Mouse (Mus musculus): Measurements from ENCODE around the gene Tfeb. TPM values are rescaled to one million over a fixed set of nuclear protein-coding genes. Genes with fewer than 3 reads are reported as not detected.
A peak's percentile ranks its signal among the peaks of the same experiment; 100 is the strongest.

The Tfeb gene
- polyA plus RNA-seq, 1 experiment from 2014 or later: 8.6 TPM

GRCm38 (mm10) chr17:47767456-47768141 is 30.8 kb downstream of the Tfeb start:
- Histone ChIP-seq H3K9ac (ENCODE audit: low read depth, low read length) (no peak overlapping the region), H3K36me3 (ENCODE audit: control insufficient read depth, insufficient read depth, low read length) (no peaks in the 10 kb centered on the region), H3K27me3 (replicated peaks; ENCODE audit: control insufficient read depth, insufficient read depth, low read length) (no peaks in the 10 kb centered on the region), H3K4me1 (ENCODE audit: control insufficient read depth, insufficient read depth, low read length) (peaks cover 12% of the 10 kb centered on the region; the same call in 1 of the 2 replicates), H3K27ac (replicated peaks; ENCODE audit: low read depth, low read length) (no peak overlapping the region), H3K9me3 (ENCODE audit: control insufficient read depth, low read length) (no peaks in the 10 kb centered on the region), H3K4me2 (ENCODE audit: low read depth, low read length) (no peak overlapping the region), H3K4me3 (ENCODE audit: low read depth, low read length) (no peak overlapping the region)
- DNase-seq (ENCODE audit: low spot score): no peak
- no peak for ATAC-seq (ENCODE audit: low read depth)
- whole genome bisulfite sequencing: 64% methylated on average over 8 of the region's 17 CpGs

GRCm38 (mm10) chr17:47768707-47769276 is 32.0 kb downstream of the Tfeb start:
- Histone ChIP-seq H3K4me1 (ENCODE audit: control insufficient read depth, insufficient read depth, low read length) (peaks cover under 1% of the 10 kb centered on the region; the same call in 1 of the 2 replicates), H3K27me3 (replicated peaks; ENCODE audit: control insufficient read depth, insufficient read depth, low read length) (no peaks in the 10 kb centered on the region), H3K27ac (replicated peaks; ENCODE audit: low read depth, low read length) (no peak overlapping the region), H3K9me3 (ENCODE audit: control insufficient read depth, low read length) (no peaks in the 10 kb centered on the region), H3K4me3 (ENCODE audit: low read depth, low read length) (no peak overlapping the region), H3K9ac (ENCODE audit: low read depth, low read length) (no peak overlapping the region), H3K4me2 (ENCODE audit: low read depth, low read length) (no peak overlapping the region), H3K36me3 (ENCODE audit: control insufficient read depth, insufficient read depth, low read length) (no peaks in the 10 kb centered on the region)
- ATAC-seq (ENCODE audit: low read depth) (no peak), DNase-seq (ENCODE audit: low spot score) (no peak)
- WGBS: 50% methylated on average over 7 of the region's 12 CpGs

DNA sequence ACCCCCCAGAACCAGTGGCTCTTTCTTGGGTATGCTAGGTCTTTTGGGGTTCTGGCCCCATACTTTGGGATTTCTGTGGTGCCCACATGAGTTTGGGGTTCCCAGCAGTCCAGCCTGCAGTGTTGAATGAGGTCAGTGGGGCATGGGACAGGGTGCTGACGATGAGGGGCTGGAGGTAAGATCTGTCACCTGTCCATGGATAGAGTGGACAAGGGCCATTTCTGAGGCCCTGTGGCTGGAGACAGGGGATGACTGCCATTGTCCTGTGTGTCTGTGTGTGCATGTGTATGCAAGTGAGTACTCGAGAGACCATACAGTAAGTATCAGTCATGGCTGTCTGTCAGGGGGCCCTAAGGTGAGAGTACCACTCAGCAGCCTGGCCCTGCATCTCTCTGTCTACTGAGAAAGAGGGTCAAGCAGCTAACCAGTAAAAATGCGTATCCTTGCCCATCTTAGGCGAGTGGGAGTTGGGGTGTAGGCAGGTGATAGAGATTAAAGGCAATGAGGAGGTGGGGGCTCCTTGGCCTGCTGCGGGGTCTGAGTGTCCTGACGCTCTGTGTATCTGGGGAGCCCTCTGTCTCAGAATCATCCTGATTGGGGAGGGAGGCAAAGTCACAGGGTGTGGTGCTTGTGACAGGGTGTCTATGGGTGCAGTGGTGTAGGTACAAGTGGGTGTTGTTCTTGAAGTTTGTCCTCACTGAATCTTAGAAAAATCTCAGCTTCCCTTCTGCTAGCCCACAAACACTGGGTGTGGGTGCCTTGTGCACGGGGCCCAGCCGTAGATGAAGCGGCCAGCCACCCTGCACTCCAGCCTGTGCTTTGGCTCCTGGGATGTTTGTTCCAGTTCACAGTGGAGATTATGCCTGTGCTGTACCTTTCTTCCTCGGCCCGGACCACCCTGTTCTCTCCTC is 32.8 kb downstream of the Tfeb start:
- 78% methylated on average over 11 of the region's 11 CpGs for WGBS
- Histone ChIP-seq H3K27ac (replicated peaks; ENCODE audit: low read depth, low read length) (no peak overlapping the region), H3K27me3 (replicated peaks; ENCODE audit: control insufficient read depth, insufficient read depth, low read length) (no peaks in the 10 kb centered on the region), H3K4me2 (ENCODE audit: low read depth, low read length) (no peak overlapping the region), H3K4me3 (ENCODE audit: low read depth, low read length) (no peak overlapping the region), H3K9me3 (ENCODE audit: control insufficient read depth, low read length) (no peaks in the 10 kb centered on the region), H3K4me1 (ENCODE audit: control insufficient read depth, insufficient read depth, low read length) (no peaks in the 10 kb centered on the region), H3K9ac (ENCODE audit: low read depth, low read length) (no peak overlapping the region), H3K36me3 (ENCODE audit: control insufficient read depth, insufficient read depth, low read length) (no peaks in the 10 kb centered on the region)
- DNase-seq (ENCODE audit: low spot score) (no peak), ATAC-seq (ENCODE audit: low read depth) (no peak)

DNA sequence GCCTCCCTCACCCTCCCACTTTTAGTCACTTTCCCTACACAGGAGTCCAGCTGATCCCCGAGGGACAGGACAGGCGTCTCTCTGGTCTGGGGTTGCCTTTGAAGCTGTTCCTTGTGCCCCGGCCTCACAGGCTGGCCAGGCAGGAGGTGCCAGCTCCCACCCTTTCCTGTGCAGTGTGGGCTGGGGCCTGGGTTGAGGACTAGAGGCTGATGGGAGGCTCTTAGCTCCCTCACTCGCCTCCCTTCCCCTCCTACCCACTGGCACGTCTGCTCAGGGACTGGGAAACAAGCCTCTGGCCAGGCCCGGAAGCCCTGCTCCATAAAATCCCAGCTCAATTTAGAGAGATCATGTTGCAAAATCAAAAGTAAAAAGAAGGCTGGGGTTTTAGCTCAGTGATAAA is 36.8 kb downstream of the Tfeb start:
- Histone ChIP-seq H3K9me3 (ENCODE audit: control insufficient read depth, low read length) (no peaks in the 10 kb centered on the region), H3K36me3 (ENCODE audit: control insufficient read depth, insufficient read depth, low read length) (no peaks in the 10 kb centered on the region), H3K27ac (replicated peaks; ENCODE audit: low read depth, low read length) (no peak overlapping the region), H3K9ac (ENCODE audit: low read depth, low read length) (no peak overlapping the region), H3K4me3 (ENCODE audit: low read depth, low read length) (no peak overlapping the region), H3K4me2 (ENCODE audit: low read depth, low read length) (no peak overlapping the region), H3K4me1 (ENCODE audit: control insufficient read depth, insufficient read depth, low read length) (no peaks in the 10 kb centered on the region), H3K27me3 (replicated peaks; ENCODE audit: control insufficient read depth, insufficient read depth, low read length) (no peaks in the 10 kb centered on the region)
- ATAC-seq (ENCODE audit: low read depth) (no peak), DNase-seq (ENCODE audit: low spot score) (no peak)
- 39% methylated on average over 6 of the region's 6 CpGs for WGBS

- no peak for DNase-seq (ENCODE audit: low spot score)
- Histone ChIP-seq H3K4me3 (ENCODE audit: low read depth, low read length) (no peak overlapping the region), H3K27ac (replicated peaks; ENCODE audit: low read depth, low read length) (0 out of 2 replicates have a peak overlapping the region, but pooled peaks have one; percentile 2), H3K9me3 (ENCODE audit: control insufficient read depth, low read length) (no peaks in the 10 kb centered on the region), H3K9ac (ENCODE audit: low read depth, low read length) (no peak overlapping the region), H3K4me1 (ENCODE audit: control insufficient read depth, insufficient read depth, low read length) (no peaks in the 10 kb centered on the region), H3K27me3 (replicated peaks; ENCODE audit: control insufficient read depth, insufficient read depth, low read length) (no peaks in the 10 kb centered on the region), H3K36me3 (ENCODE audit: control insufficient read depth, insufficient read depth, low read length) (no peaks in the 10 kb centered on the region), H3K4me2 (ENCODE audit: low read depth, low read length) (no peak overlapping the region)
- no peak for ATAC-seq (ENCODE audit: low read depth)
- 63% methylated on average over 2 of the region's 2 CpGs for whole genome bisulfite sequencing
Observed at GRCm38 (mm10) chr17:47777141-47777540, 40.3 kb downstream of the Tfeb start.

DNA sequence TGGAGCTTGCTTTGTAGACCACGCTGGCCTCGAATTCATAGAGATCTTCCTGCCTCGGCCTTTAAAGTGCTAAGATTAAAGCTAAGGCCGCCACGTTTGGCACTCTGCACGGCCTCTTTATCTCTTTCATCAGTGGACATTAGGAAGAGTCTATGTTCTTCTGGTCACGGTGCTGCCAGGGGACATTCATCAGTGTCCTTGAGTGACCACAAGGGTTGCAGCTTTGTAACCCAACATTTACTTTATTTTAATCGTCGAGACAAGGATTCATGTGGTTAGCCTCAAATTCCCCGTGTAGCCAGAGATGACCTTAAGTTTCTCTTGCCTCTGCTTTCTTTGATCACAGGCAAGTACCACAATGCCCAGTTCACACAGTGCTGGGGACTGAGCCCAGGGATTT is 43.6 kb downstream of the Tfeb start:
- no peak overlapping the region for H3K9ac ChIP-seq (ENCODE audit: low read depth, low read length)
- no peaks in the 10 kb centered on the region for H3K27me3 ChIP-seq (replicated peaks; ENCODE audit: control insufficient read depth, insufficient read depth, low read length)
- H3K4me2 ChIP-seq (ENCODE audit: low read depth, low read length): no peak overlapping the region
- DNase-seq (ENCODE audit: low spot score) (no peak), ATAC-seq (ENCODE audit: low read depth) (no peak)
- 75% methylated on average over 10 of the region's 10 CpGs for WGBS
- no peaks in the 10 kb centered on the region for H3K4me1 ChIP-seq (ENCODE audit: control insufficient read depth, insufficient read depth, low read length)
- no peak overlapping the region for H3K27ac ChIP-seq (replicated peaks; ENCODE audit: low read depth, low read length)
- H3K9me3 ChIP-seq (ENCODE audit: control insufficient read depth, low read length): no peaks in the 10 kb centered on the region
- H3K36me3 ChIP-seq (ENCODE audit: control insufficient read depth, insufficient read depth, low read length): no peaks in the 10 kb centered on the region
- no peak overlapping the region for H3K4me3 ChIP-seq (ENCODE audit: low read depth, low read length)

DNA sequence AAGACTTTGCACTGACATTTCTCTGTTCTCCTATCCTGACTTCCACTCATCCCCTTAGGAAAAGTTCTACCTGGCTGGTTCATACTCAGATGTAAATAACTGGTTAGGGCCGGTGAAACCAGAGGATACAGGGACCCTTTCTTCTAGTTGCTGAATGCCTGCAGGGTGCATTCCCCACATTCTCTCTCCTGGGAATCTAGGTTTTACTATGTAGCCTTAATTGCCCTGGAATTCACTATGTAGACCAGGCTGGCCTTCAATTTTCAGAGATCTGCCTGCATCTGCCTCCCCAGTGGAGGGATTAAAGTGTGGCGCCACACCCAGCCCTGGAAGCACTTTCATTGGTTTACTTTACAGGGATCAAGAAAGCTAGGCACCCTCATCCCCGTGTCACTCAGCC is 45.7 kb downstream of the Tfeb start:
- Histone ChIP-seq H3K9ac (ENCODE audit: low read depth, low read length) (no peak overlapping the region), H3K36me3 (ENCODE audit: control insufficient read depth, insufficient read depth, low read length) (no peaks in the 10 kb centered on the region), H3K4me3 (ENCODE audit: low read depth, low read length) (no peak overlapping the region), H3K4me2 (ENCODE audit: low read depth, low read length) (no peak overlapping the region), H3K9me3 (ENCODE audit: control insufficient read depth, low read length) (no peaks in the 10 kb centered on the region), H3K27me3 (replicated peaks; ENCODE audit: control insufficient read depth, insufficient read depth, low read length) (no peaks in the 10 kb centered on the region), H3K27ac (replicated peaks; ENCODE audit: low read depth, low read length) (no peak overlapping the region), H3K4me1 (ENCODE audit: control insufficient read depth, insufficient read depth, low read length) (peaks cover under 1% of the 10 kb centered on the region; the same call in 1 of the 2 replicates)
- 80% methylated on average over 3 of the region's 3 CpGs for WGBS
- no peak for DNase-seq (ENCODE audit: low spot score)
- no peak for ATAC-seq (ENCODE audit: low read depth)

DNA sequence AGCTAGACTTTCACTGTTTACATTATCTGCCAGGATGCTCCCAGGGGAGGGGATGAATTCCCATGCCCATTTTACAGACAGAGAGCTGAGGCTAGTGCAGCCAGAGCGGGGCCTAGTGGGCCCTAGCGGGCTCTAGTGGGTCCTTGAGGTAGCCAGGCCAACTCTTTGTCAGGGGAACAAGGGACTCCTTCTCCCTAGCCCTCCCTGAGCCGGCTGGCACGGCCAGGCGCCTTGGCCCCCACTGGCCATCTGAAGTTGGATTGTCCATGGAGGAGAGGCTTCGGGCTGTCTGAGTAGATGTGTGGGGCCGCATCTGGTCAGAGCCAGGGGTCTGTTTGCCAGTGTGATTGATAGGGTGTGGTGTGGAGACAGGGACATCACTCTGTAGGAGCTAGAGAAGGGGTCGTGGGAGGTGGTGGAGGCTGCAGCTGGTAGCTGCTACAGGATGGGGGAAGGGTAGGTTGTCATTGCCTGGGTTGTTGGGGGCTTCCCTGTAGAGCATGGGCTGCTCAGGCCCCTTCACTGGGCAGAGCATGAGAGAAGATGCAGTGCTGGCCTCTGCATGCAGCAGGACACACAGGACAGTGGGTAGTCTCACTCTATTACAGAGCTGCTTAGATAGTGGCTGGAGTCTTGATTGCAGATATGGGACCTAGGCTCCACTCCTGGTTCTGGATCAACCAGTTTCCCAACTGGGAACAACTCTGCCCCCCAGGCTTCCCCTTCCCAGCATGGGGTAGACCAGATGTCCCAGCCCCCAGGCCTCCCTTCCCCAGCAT is 46.8 kb downstream of the Tfeb start:
- 77% methylated on average over 8 of the region's 8 CpGs for WGBS
- ATAC-seq (ENCODE audit: low read depth): no peak
- no peak overlapping the region for H3K4me2 ChIP-seq (ENCODE audit: low read depth, low read length)

More for the DNA sequence above, 46.8 kb downstream of the Tfeb start:
- H3K4me3 ChIP-seq (ENCODE audit: low read depth, low read length): no peak overlapping the region
- H3K27me3 ChIP-seq (replicated peaks; ENCODE audit: control insufficient read depth, insufficient read depth, low read length): no peaks in the 10 kb centered on the region
- H3K9ac ChIP-seq (ENCODE audit: low read depth, low read length): no peak overlapping the region
- no peaks in the 10 kb centered on the region for H3K36me3 ChIP-seq (ENCODE audit: control insufficient read depth, insufficient read depth, low read length)
- H3K27ac ChIP-seq (replicated peaks; ENCODE audit: low read depth, low read length): no peak overlapping the region
- H3K4me1 ChIP-seq (ENCODE audit: control insufficient read depth, insufficient read depth, low read length): peaks cover 11% of the 10 kb centered on the region
- DNase-seq (ENCODE audit: low spot score): no peak
- no peaks in the 10 kb centered on the region for H3K9me3 ChIP-seq (ENCODE audit: control insufficient read depth, low read length)
